Mouse (Mus musculus): ENCODE measurements at regions not wholly inside any gene's neighbourhood (a gene's known extent, or its start where the extent isn't known, plus 50 kb on each side); places are given as distances from the start of the nearest gene placed in this dataset.

- DNase-seq = no peak
Measured at GRCm38 (mm10) chr4:39292348-39292845, 157.7 kb upstream of the 1700009N14Rik start.

- DNase-seq = peak in 1 of 2 experiments; percentile 2
Measured at GRCm38 (mm10) chr4:39310131-39310530, 140.0 kb upstream of the 1700009N14Rik start.

GRCm38 (mm10) chr4:39344401-39345138 is 105.5 kb upstream of the 1700009N14Rik start:
- no peak for DNase-seq

- DNase-seq = no peak
Measured at GRCm38 (mm10) chr4:39345139-39345412, 105.0 kb upstream of the 1700009N14Rik start.

GRCm38 (mm10) chr4:39368159-39368558 is 81.9 kb upstream of the 1700009N14Rik start:
- no peak for DNase-seq

GRCm38 (mm10) chr4:39380771-39381170 is 69.3 kb upstream of the 1700009N14Rik start:
- DNase-seq = no peak

- no peak for DNase-seq
Measured at GRCm38 (mm10) chr4:39398226-39398625, 51.9 kb upstream of the 1700009N14Rik start.
